Mouse (Mus musculus): ENCODE results near the gene Hoxb7.

The Hoxb7 gene

DNA sequence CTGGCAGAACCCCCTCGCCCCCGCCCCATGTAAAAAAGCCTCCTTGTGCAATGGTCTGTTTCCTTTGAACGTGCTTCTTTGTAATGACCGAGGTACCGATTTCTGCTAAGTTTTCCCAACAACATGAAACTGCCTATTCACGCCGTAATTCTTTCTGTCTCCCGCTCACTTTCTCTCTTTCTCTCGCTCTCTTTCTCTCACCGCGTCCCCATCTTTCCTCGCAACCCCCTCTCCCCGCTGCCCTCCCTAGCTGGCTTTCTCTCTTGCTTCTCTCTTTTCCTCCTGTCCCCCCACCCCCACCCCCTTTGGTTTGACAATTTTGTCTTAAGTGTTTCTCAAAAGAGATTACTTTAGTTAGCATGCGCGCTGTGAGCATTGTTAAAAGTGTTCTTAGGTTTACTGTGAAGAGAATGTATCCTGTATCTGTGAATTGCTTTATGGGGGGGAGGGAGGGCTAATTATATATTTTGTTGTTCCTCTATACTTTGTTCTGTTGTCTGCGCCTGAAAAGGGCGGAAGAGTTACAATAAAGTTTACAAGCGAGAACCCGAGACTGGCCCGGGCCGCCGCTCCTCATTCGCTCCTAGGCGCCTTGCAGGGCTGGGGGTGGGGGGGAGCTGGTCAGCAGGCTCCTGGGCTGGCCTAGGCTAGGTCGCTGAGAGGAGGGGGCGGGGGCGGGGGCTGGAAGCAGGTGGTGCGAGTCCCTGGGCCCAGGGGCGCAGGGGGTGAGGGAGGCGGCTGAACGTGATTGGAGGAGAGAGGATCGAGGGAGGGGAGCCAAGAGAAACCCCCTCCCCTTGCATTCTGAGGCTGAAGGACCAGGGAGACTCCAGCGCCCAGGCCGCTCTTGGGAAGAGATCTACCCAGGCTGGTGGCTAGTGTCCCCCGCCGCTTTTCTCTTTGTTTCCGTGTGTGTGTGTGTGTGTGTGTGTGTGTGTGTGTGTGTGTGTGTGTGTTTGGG is 1.4 kb upstream of the Hoxb7 start:
- DNase-seq (ENCODE audit: low spot score in 2 of 2), result no peak

DNA sequence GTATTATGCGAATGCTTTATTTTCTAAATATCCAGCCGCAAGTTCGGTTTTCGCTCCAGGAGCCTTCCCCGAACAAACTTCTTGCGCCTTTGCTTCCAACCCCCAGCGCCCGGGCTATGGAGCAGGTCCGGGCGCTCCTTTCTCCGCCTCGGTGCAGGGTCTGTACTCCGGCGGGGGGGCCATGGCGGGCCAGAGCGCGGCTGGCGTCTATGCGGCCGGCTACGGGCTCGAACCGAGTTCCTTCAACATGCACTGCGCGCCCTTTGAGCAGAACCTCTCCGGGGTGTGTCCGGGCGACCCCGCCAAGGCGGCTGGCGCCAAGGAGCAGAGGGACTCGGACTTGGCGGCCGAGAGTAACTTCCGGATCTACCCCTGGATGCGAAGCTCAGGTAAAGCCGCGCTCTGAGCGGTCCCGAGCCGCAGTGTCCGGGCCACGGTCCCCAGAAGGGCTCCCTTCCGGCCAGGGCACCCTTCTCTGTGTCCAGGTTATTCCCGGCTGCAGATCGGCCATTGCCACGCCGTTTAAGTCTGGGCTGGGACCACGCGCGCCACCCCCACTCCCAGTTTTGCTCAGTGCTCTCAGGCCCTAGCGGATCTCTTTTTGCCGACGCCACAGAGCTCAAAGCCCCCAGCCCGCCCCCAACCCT is 439 bp downstream of the Hoxb7 start:
- DNase-seq (ENCODE audit: low spot score in 2 of 2), result no peak

DNA sequence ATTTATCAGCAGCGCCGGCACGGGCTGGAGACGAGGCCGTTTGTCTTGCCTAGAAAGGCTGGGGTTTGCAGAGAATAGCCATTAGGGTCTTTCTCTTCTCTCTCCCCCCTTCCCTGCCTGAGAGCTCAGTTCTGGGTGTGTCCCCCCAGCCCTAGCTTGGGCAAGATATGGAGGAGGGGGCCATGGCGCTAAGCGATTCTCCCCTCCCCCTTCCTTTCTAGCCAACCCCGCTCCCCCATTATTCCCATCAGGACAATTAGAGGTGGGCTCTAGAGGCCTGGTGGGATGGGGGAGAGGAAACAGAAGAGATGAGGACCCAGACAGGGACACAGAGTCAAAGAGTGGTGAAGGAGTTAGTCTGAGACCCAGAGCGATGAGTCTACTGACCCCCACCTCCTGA is 988 bp downstream of the Hoxb7 start:
- DNase-seq (ENCODE audit: low spot score in 2 of 2), result no peak

DNA sequence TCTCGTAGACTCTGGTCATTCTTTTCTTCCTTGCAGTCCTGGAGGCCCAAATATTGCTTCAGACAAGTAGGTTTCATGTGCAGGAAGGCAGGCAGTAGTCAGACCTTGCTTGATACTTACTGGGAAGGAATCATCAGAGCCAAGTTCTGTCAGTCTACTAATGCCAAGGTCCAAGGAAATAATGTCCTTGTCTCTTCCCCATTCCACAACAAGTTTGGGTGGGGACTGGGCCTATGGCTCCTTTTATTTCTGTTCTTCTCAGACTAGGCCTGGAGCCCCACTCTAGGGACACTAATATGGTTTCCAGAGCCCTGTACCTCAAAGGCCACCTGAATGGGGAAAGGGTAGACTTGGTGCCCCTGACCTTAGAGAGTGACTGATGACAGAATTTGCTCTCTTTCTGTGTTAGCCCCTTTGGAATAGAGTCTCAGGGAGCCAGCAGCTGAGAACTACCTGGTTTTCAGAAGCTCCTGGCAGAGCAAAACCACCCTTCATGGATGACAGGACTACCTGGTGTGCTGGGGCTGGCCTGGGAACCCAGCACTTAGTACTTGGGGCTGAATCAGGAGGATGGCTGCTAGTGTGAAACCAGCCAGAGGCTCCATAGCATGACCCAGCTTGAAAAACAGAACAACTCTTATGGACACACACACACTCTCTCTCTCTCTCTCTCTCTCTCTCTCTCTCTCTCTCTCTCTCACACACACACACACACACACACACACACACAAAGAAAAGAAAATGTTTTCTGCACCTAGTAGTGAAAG is 2.2 kb downstream of the Hoxb7 start:
- DNase-seq (ENCODE audit: low spot score in 2 of 2), result no peak

DNA sequence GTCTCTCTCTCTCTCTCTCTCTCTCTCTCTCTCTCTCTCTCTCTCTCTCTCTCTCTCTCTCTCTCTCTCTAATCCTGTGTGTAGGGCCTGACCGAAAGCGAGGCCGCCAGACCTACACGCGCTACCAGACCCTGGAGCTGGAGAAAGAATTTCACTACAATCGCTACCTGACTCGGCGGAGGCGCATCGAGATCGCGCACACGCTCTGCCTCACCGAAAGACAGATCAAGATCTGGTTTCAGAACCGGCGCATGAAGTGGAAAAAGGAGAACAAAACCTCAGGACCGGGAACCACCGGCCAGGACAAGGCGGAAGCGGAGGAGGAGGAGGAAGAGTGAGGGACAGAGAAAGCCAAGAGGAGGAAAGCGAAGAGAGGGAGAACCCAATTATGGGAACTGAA is 2.9 kb downstream of the Hoxb7 start:
- DNase-seq (ENCODE audit: low spot score in 2 of 2), result no peak

DNA sequence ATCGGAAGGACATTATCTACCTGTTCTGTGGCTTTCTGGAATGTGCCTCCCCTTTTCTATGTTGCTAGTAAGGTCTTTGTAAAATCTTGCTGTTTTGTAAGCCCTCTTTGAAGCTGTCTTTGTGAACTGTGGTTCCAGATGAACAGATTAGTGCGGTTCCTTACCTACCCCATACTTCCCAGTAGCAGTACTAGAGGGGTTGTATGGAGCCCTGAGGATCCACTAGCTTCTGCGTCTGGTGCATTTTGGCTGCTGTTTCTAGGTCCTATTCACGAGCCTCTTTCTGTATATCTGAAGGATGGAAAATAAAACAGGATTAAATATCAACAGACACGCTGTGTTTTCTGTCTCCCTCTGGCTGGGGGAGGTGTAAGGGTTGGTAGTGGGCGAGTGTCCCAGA is 3.4 kb downstream of the Hoxb7 start:
- no peak for DNase-seq (ENCODE audit: low spot score in 2 of 2)

DNA sequence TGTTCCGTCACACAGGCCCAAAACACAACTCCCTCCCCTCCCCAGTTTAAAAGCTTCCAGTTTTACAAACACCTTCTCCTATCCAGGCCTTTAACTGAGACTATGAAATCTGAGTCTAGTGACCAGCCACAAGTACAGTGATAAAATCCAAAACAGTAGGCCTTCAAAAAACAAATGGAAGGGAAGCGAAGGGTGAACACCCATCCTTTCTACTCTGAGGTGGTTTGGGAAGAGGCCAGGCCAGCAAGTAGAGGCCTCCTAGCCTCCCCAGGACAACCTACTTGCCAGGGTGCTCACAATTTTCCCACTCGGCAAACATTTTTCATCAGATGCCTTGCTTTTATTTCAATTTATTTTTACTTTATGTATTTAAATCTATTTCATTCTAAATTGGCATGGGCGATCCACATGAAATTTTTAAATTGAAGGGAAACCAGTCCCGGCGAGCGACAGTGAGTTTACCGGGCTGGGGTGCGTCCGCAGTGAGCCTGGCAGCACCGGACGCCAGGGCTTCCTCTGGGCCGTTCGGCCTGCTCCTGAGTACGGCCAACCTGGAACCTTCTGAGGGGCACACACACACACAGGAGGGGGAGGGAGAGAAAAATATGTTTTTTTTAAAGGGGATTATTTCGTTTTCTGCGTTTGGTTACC is 4.4 kb downstream of the Hoxb7 start:
- DNase-seq (ENCODE audit: low spot score in 2 of 2), result no peak

DNA sequence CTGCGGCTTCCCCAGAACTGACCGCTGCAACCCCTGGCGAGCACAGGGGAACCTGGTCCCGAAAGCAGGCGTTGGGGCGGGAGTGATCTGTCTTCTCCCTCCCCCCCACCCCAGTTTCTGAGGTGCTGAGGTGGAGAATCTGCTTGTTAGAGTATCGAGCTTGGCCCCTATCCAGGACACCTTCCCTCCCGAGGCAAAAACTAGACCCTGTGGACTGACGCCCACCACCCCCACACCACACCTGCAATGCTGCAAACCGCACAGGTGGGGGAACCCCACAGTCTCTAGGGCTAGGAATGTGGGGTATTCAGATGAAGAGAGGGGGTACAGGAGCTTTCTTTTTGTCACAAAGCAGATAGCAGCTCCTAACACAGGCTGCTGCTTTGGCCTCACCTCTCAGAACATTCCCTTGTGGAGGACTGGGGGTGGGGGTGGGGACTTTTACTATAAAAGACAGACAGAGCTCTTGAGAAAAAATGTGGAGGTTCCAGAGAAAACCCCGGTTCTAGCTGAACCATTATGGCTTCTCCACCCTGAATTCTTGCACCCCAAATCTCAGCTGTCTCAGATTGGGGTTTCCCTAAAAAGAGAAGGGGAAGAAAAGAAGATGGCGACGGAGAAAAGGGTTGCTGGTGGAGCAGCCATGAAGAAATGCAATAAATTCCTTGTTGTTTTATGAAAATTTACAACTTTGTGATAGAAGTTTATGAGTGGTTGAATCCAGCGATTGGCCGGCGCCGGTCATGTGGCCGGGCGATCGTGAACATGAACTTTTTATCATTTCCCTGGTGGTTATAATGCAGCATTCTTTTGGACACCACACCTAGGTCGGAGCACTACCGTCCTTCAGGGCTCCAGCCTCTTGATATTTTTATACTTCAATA is 5.5 kb downstream of the Hoxb7 start, which contains the start of gene Hoxb6:
Gene Hoxb6, plus strand, starts transcription at position 796 of the 884 bp plus-strand sequence.
- no peak for DNase-seq (ENCODE audit: low spot score in 2 of 2)

DNA sequence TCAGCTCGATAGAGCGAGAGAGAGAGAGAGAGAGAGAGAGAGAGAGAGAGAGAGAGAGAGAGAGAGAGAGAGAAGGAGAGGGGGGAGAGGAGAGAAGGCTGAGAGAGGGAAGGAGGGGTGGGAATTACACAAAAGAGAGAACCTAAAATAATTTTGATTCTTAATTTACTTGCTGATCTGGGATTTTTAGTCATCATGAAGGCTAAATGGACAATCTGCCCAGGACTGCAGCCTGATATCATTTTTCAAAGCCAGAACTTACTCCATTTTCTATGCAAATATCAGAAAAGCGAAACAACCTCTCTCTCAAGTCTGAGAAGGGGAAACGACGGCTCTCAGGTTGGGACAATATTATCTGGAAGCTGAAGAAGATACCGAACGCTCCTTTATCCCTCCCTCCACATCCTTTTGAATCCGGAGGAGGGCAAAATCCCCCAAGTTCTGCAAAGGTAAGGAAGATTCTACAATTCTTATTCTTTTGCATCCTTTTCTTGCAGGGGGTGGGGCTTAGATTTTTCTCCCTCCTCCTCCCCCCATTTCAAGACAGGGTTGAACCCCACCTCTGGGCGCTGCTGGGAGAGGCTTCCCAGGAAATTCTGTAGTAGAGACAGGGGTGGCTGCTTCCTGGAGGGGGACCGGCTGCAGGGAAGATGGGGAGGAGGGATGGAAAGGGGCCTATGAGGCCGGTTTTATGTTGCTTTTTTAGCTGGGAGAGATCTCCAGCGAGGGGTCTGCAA is 6.3 kb downstream of the Hoxb7 start:
- no peak for DNase-seq (ENCODE audit: low spot score in 2 of 2)

DNA sequence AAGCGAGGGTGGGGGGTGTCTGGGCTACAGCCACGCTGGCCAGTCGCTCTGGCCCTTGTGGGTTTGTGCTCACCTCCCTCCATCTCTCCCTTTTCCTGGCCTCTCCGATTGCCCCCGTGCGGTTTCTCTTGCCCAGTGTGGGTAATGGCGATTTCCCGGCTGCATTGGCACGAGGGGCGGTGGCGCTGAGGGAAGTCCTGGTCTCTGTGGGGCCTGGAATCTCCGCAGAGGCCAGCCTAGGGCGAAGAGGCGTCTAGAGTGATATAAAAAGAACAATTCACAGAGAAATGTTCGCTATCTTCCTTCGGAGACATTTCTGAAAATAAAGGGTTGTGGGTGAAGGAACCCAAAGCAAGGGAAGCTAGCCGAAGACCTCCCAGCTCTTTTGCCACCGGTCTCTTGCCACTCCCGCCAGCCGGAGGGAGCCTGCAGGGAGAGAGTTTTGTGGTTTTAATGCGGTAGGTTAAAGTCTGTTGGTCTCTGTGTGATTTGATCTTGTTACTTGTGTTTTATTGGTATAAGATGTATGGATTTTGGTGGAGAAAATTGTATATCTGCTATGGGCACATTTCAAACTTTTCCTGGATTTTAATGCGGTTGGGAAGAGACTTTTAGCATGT is 7.0 kb downstream of the Hoxb7 start:
- DNase-seq (ENCODE audit: low spot score in 2 of 2), result no peak

DNA sequence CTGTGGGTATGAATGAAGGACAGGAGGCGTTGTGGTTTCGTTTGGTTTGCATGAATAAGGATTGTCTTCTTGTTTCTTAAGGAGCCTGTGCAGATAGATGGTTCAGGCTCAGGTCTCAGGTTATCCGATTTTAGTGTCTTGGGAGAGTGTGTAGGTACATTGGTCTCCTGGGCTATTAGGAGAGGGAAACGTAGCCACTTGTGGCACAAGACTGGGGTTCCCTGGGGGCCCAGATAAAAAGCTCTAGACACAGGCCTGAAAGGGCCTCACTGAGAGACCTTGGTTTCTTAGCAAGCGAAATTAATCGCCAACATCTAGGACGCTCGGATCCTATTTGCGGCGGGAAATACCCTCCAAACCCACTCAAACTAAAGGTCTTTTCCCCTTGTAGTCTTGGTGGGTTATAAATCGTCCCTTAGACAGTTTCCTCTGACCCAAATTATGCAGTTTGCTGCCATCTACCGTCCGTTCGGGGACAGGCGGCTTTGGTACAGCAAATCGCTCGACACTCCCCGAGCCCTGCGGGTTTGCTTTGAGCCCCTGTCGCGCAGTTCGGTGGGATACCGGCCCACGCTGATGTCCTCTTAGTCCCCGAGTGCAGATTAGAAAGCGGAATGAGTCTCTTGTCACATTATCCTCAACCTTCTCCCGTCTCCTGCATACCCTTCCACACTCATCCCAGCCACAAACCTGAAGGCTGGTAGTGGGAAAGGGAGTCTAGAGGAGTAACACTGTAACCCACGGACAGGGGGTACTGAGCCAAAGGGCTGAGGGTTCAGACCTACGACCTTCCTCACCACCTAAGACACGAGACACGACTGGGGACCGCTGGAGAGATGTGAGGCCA is 8.0 kb downstream of the Hoxb7 start:
- peak; percentile 69 to 78 for DNase-seq (ENCODE audit: low spot score in 2 of 2)

DNA sequence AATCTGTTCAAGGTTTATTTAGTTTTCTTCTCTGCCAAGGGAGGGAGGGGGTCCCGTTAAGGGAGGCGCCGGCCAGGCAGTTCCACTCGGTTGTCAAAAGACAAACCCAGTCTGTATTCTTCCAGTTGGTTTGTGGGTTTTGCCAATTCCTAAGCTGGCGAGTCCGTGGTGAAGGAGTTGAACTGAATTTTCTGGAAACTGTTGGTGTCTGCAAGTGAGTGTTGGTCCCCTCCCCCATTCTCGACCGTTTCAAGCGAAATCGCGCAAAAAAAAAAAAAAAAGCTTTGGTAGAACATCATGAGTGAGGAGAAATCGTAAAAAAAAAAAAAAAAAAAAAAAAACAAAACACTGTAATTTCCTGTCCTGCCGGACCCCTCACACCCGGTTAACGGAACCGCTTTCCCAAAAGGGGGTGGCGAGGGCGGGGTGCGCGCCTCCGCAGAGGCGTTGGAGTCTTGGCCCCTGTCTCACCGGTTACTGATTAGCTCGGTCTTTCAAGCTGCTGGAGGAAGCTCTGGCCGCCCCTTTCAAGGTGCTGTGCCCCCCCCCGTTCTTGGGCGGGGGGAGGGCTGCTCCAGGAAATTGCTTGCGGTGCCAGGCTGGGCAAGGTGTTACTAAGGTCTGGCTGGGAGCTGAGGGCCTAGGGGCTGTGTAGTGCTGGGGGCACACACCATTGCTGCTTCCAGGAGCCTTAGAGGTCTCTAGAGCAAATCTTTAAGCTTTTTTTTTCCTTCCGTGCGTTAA is 8.8 kb downstream of the Hoxb7 start:
- DNase-seq (ENCODE audit: low spot score in 2 of 2), result no peak

DNA sequence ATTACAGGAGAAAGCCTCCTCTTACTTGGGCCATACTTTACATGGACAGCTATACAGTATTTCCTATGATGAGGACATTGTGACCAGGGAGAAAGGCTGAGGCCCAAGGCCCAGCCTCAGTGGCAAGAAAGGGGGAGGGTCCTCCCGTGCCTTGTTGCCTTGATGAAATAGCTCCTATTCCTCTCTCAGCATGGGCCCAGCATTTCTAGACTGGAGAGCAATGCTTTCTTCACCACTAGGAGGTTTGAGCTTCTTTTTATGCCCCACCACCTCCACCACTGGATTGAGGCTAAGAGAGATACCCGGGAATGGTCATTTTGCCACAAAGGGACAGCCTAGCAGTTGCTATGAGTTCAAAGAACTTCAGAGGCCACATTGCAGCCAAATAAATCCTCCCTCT is 10.6 kb downstream of the Hoxb7 start:
- no peak for DNase-seq (ENCODE audit: low spot score in 2 of 2)

DNA sequence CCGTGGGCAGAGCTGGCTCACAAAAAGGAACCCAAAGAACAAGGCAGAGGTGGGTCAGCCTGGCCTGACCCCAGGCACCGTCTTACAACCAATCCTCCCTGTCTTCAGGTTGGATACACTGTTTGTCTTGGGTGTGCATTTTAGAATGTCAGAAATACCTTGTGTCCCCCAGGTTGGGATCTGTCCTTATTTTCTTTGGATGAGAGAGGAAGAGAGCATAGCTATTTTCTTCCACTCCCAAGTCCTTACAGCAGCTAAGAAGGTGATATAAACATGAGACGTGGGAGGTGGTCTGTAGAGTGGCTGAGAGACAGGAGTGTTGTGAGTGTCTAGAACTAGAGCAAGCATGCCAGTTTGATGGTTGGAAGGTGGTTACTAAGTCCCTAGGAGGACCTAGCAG is 11.0 kb downstream of the Hoxb7 start:
- DNase-seq (ENCODE audit: low spot score in 2 of 2), result no peak

DNA sequence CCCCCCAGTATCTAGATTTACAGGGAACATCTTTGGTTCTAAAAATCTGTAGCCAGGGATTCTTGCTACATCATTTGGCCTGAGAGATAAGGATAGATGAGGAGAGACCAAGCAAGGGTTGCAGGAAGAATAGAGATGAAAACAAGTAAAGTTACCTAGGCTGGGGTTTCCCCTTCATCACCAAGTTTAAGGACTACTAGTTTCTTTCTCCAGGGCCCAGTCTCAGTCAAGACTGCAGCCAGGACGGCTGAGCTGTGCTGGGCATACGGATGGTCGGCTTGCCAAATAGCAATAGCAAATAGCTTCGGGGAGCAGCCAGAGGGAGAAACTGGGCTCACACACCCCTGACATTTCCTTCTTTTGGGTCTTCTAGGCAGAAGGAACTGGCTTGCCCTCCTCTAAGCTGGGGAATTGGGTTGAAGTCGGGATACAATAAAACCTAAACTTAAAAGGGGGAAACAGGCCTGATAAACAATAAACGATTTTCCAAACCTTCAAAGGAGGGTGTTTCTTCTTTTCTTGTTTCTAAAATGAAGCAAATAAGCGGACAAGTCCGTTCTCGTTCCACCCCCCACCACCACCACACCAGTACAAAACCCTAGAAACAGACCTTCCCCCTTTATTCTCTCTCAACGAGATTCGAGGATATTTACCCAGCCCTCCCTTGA is 11.7 kb downstream of the Hoxb7 start:
- DNase-seq (ENCODE audit: low spot score in 2 of 2), result no peak

DNA sequence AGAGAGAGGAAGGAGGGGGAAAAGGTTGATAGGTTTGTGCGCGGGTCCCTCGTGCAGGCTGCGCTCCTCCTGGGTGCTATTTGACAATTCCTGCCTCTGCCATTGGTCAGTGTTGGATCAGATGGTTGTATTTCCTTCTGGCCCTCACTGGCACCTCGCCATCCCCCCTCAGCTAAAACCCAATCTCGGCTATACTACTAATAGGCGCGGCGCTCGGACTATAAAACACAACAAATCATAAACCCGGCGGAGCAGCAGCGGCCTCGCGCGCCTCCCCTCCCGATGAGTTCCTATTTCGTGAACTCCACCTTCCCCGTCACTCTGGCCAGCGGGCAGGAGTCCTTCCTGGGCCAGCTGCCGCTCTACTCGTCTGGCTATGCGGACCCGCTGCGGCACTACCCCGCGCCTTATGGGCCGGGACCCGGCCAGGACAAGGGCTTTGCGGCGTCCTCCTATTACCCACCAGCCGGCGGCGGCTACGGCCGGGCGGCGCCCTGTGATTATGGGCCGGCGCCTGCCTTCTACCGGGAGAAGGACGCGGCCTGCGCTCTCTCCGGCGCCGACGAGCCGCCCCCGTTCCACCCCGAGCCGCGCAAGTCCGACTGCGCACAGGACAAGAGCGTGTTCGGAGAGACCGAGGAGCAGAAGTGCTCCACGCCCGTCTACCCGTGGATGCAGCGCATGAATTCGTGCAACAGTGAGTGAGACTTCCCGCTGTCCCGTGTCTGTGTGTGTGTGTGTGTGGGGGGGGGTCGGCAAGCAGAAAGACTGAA is 12.7 kb downstream of the Hoxb7 start:
- DNase-seq (ENCODE audit: low spot score in 2 of 2), result no peak

DNA sequence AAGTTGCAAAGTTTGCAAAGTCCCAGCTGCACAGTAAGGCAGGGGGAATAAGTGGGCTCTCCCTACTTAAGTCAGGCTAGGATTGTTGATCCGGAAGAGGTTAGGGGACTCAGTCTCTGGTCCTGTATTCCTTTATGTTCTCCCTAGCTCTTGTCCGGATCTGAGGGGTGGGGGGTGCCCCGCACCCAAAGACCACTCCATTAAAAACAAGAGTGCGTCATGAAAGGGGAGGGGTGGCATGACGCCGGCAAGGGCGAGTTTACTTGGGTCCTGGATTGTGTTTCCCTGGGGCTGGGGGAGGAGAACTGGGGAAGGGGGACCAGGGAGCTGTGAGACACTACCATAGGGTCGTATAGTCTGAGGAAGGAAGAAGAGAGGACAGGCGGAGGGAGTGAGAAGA is 13.4 kb downstream of the Hoxb7 start:
- DNase-seq (ENCODE audit: low spot score in 2 of 2), result no peak

All from natural killer cell, adult 2 months (primary cell).